Mouse (Mus musculus) gastrocnemius, postnatal 4 days (tissue): ENCODE measurements at regions not wholly inside any gene's neighbourhood (a gene's known extent, or its start where the extent isn't known, plus 50 kb on each side); places are given as distances from the start of the nearest gene placed in this dataset.

Source experiments
- DNase-seq, 2 experiments: peaks; one replicate each; pipeline ENCODE4 v3.0.0; 2021 to 2022; ENCODE audit warnings: low spot score in 2 of 2, mixed read lengths in 2 of 2

- no peak for DNase-seq
These were observed 355.9 kb upstream of the Cblb start for GRCm38 (mm10) chr16:51675101-51675500.

GRCm38 (mm10) chr16:51675988-51676387 lies 355.0 kb upstream of the Cblb start:
- DNase-seq: no peak

- no peak for DNase-seq
These were observed 340.2 kb upstream of the Cblb start for GRCm38 (mm10) chr16:51690861-51691260.

GRCm38 (mm10) chr16:51705026-51705425 lies 326.0 kb upstream of the Cblb start:
- DNase-seq: no peak

- DNase-seq: no peak
These were observed 312.3 kb upstream of the Cblb start for GRCm38 (mm10) chr16:51718695-51719094.

GRCm38 (mm10) chr16:51719637-51720036 lies 311.4 kb upstream of the Cblb start:
- DNase-seq: no peak

- DNase-seq: no peak
These were observed 308.3 kb upstream of the Cblb start for GRCm38 (mm10) chr16:51722682-51723081.

GRCm38 (mm10) chr16:51741875-51742274 lies 289.1 kb upstream of the Cblb start:
- DNase-seq: no peak

- DNase-seq: peak; percentile 13 to 15
These were observed 279.1 kb upstream of the Cblb start for GRCm38 (mm10) chr16:51751878-51752277.

GRCm38 (mm10) chr16:51758361-51759227 lies 272.4 kb upstream of the Cblb start:
- no peak for DNase-seq

- DNase-seq: no peak
These were observed 271.8 kb upstream of the Cblb start for GRCm38 (mm10) chr16:51759228-51759647.

- no peak for DNase-seq
These were observed 263.5 kb upstream of the Cblb start for GRCm38 (mm10) chr16:51767556-51767955.

GRCm38 (mm10) chr16:51778920-51779319 lies 252.1 kb upstream of the Cblb start:
- no peak for DNase-seq

- no peak for DNase-seq
These were observed 236.0 kb upstream of the Cblb start for GRCm38 (mm10) chr16:51795003-51795402.

GRCm38 (mm10) chr16:51807323-51807722 lies 223.7 kb upstream of the Cblb start:
- DNase-seq: no peak

- DNase-seq: no peak
These were observed 221.9 kb upstream of the Cblb start for GRCm38 (mm10) chr16:51809120-51809519.

GRCm38 (mm10) chr16:51811073-51811472 lies 220.0 kb upstream of the Cblb start:
- no peak for DNase-seq

- DNase-seq: no peak
These were observed 188.3 kb upstream of the Cblb start for GRCm38 (mm10) chr16:51842770-51843169.

- no peak for DNase-seq
These were observed 185.5 kb upstream of the Cblb start for GRCm38 (mm10) chr16:51845539-51845938.

- no peak for DNase-seq
These were observed 150.3 kb upstream of the Cblb start for GRCm38 (mm10) chr16:51880711-51881110.

GRCm38 (mm10) chr16:51881127-51881526 lies 149.9 kb upstream of the Cblb start:
- DNase-seq: no peak

GRCm38 (mm10) chr16:51883813-51884212 lies 147.2 kb upstream of the Cblb start:
- DNase-seq: no peak

- no peak for DNase-seq
These were observed 143.5 kb upstream of the Cblb start for GRCm38 (mm10) chr16:51887496-51887895.
